Mouse (Mus musculus) forebrain, embryonic 11.5 days (tissue): Measurements from ENCODE around the gene Pou2f3. TPM values are rescaled to one million over a fixed set of nuclear protein-coding genes. Genes with fewer than 3 reads are reported as not detected.
A peak's percentile ranks its signal among the peaks of the same experiment; 100 is the strongest.

Source experiments
- ATAC-seq: fragments of 200-750 bp; cut with Nextera tagmentation; replicated peaks from 2 replicates; pipeline ENCODE4 v1.8.0; 2017; ENCODE audit warnings: moderate TSS enrichment; ENCODE audit not compliant: low FRiP score
- DNase-seq: peaks from one replicate; pipeline ENCODE4 v3.0.0-alpha.2; 2017; ENCODE audit warnings: low spot score
- H3K27ac ChIP-seq: fragments of 300-500 bp; sonication (generic); 2 replicates; pipeline ENCODE4 v1.5.1; 2014; ENCODE audit warnings: low read depth, low read length
- H3K27me3 ChIP-seq: fragments of 300-500 bp; sonication (generic); 2 replicates; pipeline ENCODE4 v1.6.1; 2014; ENCODE audit warnings: mild to moderate bottlenecking, low read length, mixed read lengths; ENCODE audit not compliant: control insufficient read depth, insufficient read depth
- H3K36me3 ChIP-seq: fragments of 300-500 bp; sonication (generic); 2 replicates; pipeline ENCODE4 v1.6.1; 2014; ENCODE audit warnings: mild to moderate bottlenecking, low read length, moderate library complexity, mixed read lengths; ENCODE audit not compliant: control insufficient read depth, insufficient read depth
- H3K4me1 ChIP-seq: fragments of 300-500 bp; sonication (generic); replicated peaks from 2 replicates; pipeline ENCODE4 v1.6.1; 2014; ENCODE audit warnings: low read length, mixed read lengths; ENCODE audit not compliant: control insufficient read depth, insufficient read depth
- H3K4me2 ChIP-seq: fragments of 300-500 bp; sonication (generic); 2 replicates; pipeline ENCODE4 v1.6.1; 2014; ENCODE audit warnings: low read depth, mild to moderate bottlenecking, low read length, moderate library complexity, mixed read lengths; ENCODE audit not compliant: severe bottlenecking
- H3K4me3 ChIP-seq: fragments of 300-500 bp; sonication (generic); 2 replicates; pipeline ENCODE4 v1.5.1; 2014; ENCODE audit warnings: low read depth, low read length
- H3K9ac ChIP-seq: fragments of 300-500 bp; sonication (generic); 2 replicates; pipeline ENCODE4 v1.6.1; 2014; ENCODE audit warnings: low read length
- H3K9me3 ChIP-seq: fragments of 300-500 bp; sonication (generic); 2 replicates; pipeline ENCODE4 v1.6.1; 2016; ENCODE audit warnings: low read length, mixed read lengths; ENCODE audit not compliant: control insufficient read depth
- WGBS: fragments of 180-500 bp; shearing (Covaris S2); extraction: QIAGEN DNeasy Blood & Tissue Kit; methylation state at CpG from one replicate; pipeline ENCODE4 v1.1.7; 2014; 5-methylcytosine and 5-hydroxymethylcytosine counted together
- polyA plus RNA-seq: library from polyadenylated mRNA; unstranded; fragments of >200 nt; fragmentation: Nextera tagmentation; extraction: Ambion mirVana; gene quantifications from 2 replicates; pipeline ENCODE4 v1.2.1, GENCODE M21; 2014

Pou2f3 gene
- not detected in 2 replicates for polyA plus RNA-seq

- no peak within 1 kb of the TSS for H3K27ac ChIP-seq
- peaks cover 15% of the 10 kb centered on the region for H3K4me1 ChIP-seq
- no peak within 1 kb of the TSS for H3K9ac ChIP-seq
- WGBS, result 6% methylated on average over 13 of the region's 13 CpGs
- H3K27me3 ChIP-seq, result peaks cover 13% of the 10 kb centered on the region
- ATAC-seq (no peak), DNase-seq (no peak)
- H3K4me3 ChIP-seq, result no peak within 1 kb of the TSS
- H3K36me3 ChIP-seq, result no peaks in the 10 kb centered on the region
- no peak within 1 kb of the TSS; the same call in 1 of the 2 replicates for H3K4me2 ChIP-seq
- no peaks in the 10 kb centered on the region for H3K9me3 ChIP-seq
Measured at GRCm38 (mm10) chr9:43210190-43210682, at the start of gene Pou2f3. Pou2f3 (minus strand) TSS chr9:43210369.

DNA sequence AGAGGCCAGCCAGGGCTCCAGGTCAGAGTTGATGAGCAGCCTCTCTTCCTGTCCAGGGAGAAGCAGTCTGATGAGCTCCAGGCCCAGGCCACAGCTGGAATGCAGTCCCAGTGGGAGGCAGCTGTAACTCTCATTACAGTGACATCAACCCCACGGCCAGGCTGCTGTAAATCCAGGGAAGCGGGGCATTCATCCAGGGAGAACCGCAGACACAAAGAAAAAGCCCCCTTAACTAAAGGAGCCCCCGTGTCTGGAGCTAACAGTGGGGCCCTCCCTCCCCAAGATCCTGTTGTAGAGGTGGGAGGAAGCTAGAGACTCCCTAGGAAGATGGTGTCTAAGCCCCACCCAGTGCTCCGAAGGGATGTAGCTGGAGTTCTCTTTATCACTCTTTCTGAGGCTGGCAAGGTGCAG lies 43.1 kb upstream of the Pou2f3 start:
- Histone ChIP-seq H3K27me3 (no peaks in the 10 kb centered on the region), H3K27ac (no peak overlapping the region), H3K4me3 (no peak overlapping the region), H3K4me2 (no peak overlapping the region), H3K4me1 (no peaks in the 10 kb centered on the region; the same call in 1 of the 2 replicates), H3K9me3 (no peaks in the 10 kb centered on the region), H3K9ac (no peak overlapping the region), H3K36me3 (no peaks in the 10 kb centered on the region)
- WGBS, result 16% methylated on average over 5 of the region's 5 CpGs
- DNase-seq (no peak), ATAC-seq (no peak)

DNA sequence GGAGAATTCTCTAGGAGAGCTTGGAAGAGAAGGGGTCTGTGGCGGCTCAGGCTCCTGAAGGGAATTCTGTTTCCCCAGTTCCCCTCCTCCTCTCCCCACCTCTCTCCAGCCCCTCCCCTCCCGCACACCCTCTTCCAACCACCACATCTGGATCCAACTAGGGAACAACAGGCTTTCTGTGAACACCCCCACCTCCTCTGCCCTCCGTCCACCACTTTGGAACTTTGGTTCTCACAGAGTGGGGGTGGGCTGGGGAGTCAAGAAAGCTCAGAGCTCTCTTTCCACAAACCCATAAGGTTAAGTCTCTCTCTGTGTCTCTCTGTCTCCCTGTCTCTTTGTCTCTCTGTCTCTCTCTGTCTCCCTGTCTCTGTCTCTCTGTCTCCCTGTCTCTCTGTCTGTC lies 42.6 kb upstream of the Pou2f3 start:
- no peak overlapping the region for H3K9ac ChIP-seq
- no peaks in the 10 kb centered on the region for H3K36me3 ChIP-seq
- H3K27me3 ChIP-seq, result no peaks in the 10 kb centered on the region
- WGBS, result 49% methylated on average over 3 of the region's 3 CpGs
- no peaks in the 10 kb centered on the region for H3K9me3 ChIP-seq
- no peak for ATAC-seq
- DNase-seq, result peak; percentile 66
- no peak overlapping the region for H3K27ac ChIP-seq
- no peak overlapping the region for H3K4me2 ChIP-seq
- no peak overlapping the region for H3K4me3 ChIP-seq
- H3K4me1 ChIP-seq, result no peaks in the 10 kb centered on the region; the same call in 1 of the 2 replicates

DNA sequence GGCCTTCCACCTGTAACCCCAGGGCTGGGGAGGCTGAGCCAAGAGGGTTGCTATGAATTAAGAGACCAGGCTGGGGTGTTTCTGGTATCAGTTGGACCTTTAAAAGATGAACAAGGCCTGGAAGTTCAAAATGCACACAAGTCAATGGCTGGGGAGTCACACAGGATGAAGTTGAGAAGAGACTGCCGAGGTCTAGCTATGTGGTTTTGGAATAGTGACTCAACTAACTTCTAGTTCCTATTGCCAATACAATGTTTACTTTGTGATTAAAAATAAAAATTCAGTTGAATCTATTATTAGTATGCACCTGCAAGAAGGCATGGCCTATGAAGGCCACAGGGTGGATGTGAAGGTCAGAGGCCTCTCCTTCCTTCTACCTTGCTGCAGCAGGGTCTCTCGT lies 41.6 kb upstream of the Pou2f3 start:
- Histone ChIP-seq H3K27me3 (no peaks in the 10 kb centered on the region), H3K4me2 (no peak overlapping the region), H3K36me3 (no peaks in the 10 kb centered on the region), H3K4me1 (no peaks in the 10 kb centered on the region; the same call in 1 of the 2 replicates), H3K27ac (no peak overlapping the region), H3K4me3 (no peak overlapping the region), H3K9ac (no peak overlapping the region), H3K9me3 (no peaks in the 10 kb centered on the region)
- no peak for ATAC-seq
- DNase-seq, result no peak
- WGBS, result 90% methylated on average over 2 of the region's 2 CpGs

DNA sequence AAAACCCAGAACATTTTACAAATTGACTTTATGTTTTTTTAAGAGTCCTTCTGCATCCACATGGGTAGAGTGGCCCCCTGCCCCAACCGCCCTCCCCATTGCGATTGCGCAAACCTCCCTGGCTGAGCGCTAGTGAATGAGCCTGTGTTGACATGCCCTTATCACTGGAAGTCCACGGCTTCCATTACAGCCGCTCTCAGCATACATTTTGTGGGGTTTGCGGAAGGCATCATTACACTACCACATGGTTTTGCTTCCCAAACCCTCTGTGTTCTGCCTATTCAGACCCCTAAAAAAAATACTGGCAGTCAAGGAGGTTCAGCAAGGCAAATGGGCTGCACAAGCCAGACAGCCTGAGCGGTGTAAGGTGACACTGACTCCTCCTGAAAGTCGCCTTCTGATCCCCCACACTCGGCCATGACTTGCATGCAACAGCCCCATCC lies 36.6 kb upstream of the Pou2f3 start:
- Histone ChIP-seq H3K27me3 (no peaks in the 10 kb centered on the region), H3K4me3 (no peak overlapping the region), H3K9ac (no peak overlapping the region), H3K36me3 (no peaks in the 10 kb centered on the region), H3K4me1 (no peaks in the 10 kb centered on the region), H3K27ac (no peak overlapping the region), H3K4me2 (no peak overlapping the region), H3K9me3 (no peaks in the 10 kb centered on the region)
- DNase-seq, result no peak
- ATAC-seq, result no peak
- 49% methylated on average over 10 of the region's 10 CpGs for WGBS

GRCm38 (mm10) chr9:43245801-43246570 lies 35.8 kb upstream of the Pou2f3 start:
- H3K27ac ChIP-seq, result no peak overlapping the region
- H3K36me3 ChIP-seq, result no peaks in the 10 kb centered on the region
- 0 out of 2 replicates have a peak, but pooled peaks cover 1% of the 10 kb centered on the region for H3K4me1 ChIP-seq
- WGBS, result 85% methylated on average over 7 of the region's 7 CpGs
- no peak overlapping the region for H3K4me2 ChIP-seq
- H3K9me3 ChIP-seq, result no peaks in the 10 kb centered on the region
- ATAC-seq (no peak), DNase-seq (no peak)
- no peak overlapping the region for H3K9ac ChIP-seq
- H3K27me3 ChIP-seq, result no peaks in the 10 kb centered on the region
- no peak overlapping the region for H3K4me3 ChIP-seq

DNA sequence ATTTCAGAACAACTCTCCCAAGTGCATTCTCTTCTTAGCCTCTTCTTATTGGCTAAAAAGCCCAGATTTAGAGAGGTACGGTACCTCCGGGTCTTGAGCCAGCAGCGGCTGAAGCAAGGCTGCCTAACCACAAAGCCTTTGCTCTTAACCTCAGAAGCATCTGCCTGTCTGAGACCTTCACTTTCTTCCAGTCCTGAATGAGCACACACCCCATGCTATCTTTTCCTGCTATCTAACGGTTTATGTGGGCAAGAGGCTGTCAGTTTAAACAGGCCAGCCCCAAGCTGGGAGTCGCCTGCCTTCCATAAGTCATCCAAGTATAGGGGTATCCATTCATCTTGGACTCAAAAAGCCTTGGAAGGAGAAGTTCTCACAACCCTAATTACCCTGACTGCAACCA lies 32.3 kb upstream of the Pou2f3 start:
- Histone ChIP-seq H3K9me3 (no peaks in the 10 kb centered on the region), H3K4me1 (peaks cover 10% of the 10 kb centered on the region; the same call in 1 of the 2 replicates), H3K27ac (no peak overlapping the region), H3K27me3 (peaks cover 2% of the 10 kb centered on the region; the same call in 1 of the 2 replicates), H3K4me3 (no peak overlapping the region), H3K36me3 (no peaks in the 10 kb centered on the region), H3K9ac (no peak overlapping the region), H3K4me2 (no peak overlapping the region)
- 87% methylated on average over 5 of the region's 5 CpGs for WGBS
- no peak for ATAC-seq
- no peak for DNase-seq

DNA sequence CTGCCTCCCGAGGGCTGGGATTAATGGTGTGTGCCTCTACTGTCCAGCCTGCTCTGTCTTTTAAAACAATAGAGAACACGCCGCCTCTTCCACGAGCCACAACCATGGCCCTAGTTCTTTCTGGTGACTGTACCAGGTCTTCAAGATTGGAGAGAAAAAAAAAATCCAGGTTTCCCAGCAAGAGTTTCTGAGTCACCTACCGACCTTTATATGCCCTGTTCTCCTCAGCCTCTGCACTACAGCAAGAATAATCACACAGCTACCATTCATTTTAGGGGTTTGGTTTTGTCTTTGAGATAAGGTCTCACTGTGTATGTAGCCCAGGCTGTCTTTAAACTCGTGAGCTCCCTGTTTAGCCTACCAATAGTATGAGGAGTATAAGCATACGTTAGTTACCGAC lies 31.8 kb upstream of the Pou2f3 start:
- ATAC-seq (no peak), DNase-seq (no peak)
- no peak overlapping the region for H3K9ac ChIP-seq
- no peaks in the 10 kb centered on the region for H3K9me3 ChIP-seq
- H3K4me2 ChIP-seq, result no peak overlapping the region
- no peak overlapping the region for H3K27ac ChIP-seq
- no peak overlapping the region for H3K4me3 ChIP-seq
- peaks cover 2% of the 10 kb centered on the region; the same call in 1 of the 2 replicates for H3K27me3 ChIP-seq
- H3K36me3 ChIP-seq, result no peaks in the 10 kb centered on the region
- H3K4me1 ChIP-seq, result peaks cover 10% of the 10 kb centered on the region; the same call in 1 of the 2 replicates
- whole genome bisulfite sequencing, result 91% methylated on average over 8 of the region's 8 CpGs
